Mouse (Mus musculus): ENCODE data around the gene Hoxa7. TPM values are rescaled to one million over a fixed set of nuclear protein-coding genes. Genes with fewer than 3 reads are reported as not detected.

Gene Hoxa7
- total and polyA plus RNA-seq, 3 experiments = 0.17 TPM; not detected in 2

DNA sequence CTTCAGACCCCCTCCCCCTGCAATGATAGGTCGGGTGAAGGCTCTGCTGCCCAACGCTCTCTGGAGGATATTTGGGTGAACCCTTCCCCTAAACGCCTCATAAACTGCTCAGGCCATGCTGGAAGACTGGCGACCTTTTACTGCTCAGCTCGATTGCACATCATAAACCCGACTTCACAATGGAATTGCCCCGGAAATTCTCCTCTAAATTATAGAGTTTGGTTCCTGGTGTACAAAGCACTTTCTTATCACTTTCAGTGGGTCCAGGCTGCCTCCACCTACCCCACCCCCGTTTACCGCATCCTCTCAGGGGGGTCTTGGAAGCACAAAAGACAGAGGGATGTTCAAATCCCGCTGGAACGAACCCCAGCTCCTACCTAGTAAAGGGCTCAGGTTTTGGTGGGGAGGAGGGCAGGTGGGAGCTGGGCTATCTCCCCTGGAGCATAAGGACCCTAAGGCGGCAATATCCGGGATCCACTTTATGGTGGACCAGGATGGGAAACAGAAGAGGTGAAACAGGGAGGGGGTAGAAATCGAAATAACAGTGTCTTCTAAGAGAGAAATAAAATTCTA lies 2.9 kb downstream of the Hoxa7 start:
- Histone ChIP-seq H3K9ac (ENCODE audit: control insufficient read depth, low read depth, low read length, poor library complexity, severe bottlenecking) (no peak overlapping the region), H3K27me3 (ENCODE audit: control insufficient read depth in 1 of 2, insufficient read depth in 2 of 2, low read length in 2 of 2) (no peaks in the 10 kb centered on the region), H3K36me3 (ENCODE audit: control insufficient read depth in 1 of 2, insufficient read depth in 2 of 2, low read length in 2 of 2) (no peaks in the 10 kb centered on the region), H3K4me1 (ENCODE audit: control insufficient read depth in 1 of 2, insufficient read depth in 2 of 2, low read length in 2 of 2) (no peaks in the 10 kb centered on the region), H3K9me3 (replicated peaks; ENCODE audit: insufficient read depth, low read length) (no peaks in the 10 kb centered on the region), H3K27ac (ENCODE audit: control insufficient read depth, low read depth, low read length) (no peak overlapping the region), H3K79me2 (ENCODE audit: control insufficient read depth, insufficient read depth, low read length, poor library complexity) (no peaks in the 10 kb centered on the region), H3K4me3 (ENCODE audit: control insufficient read depth in 1 of 2, insufficient read depth in 1 of 2, low read depth in 2 of 2, low read length in 2 of 2) (no peak overlapping the region)
- TF ChIP-seq NELFE (IDR thresholded peaks at IDR 0.05; ENCODE audit: low read depth, low read length) (no peak), USF2 (IDR thresholded peaks at IDR 0.05; ENCODE audit: borderline replicate concordance in 1 of 2, insufficient read depth in 1 of 2, low read depth in 1 of 2, low read length in 2 of 2) (no peak), ETS1 (IDR thresholded peaks at IDR 0.05; ENCODE audit: low read depth, low read length) (no peak), MYC (IDR thresholded peaks at IDR 0.05; ENCODE audit: low read depth, low read length) (no peak), MAZ (IDR thresholded peaks at IDR 0.05; ENCODE audit: low read depth, low read length) (no peak), SIN3A (IDR thresholded peaks at IDR 0.05; ENCODE audit: low read length) (no peak), JUND (IDR thresholded peaks at IDR 0.05; ENCODE audit: low read depth, low read length) (no peak), ZKSCAN1 (IDR thresholded peaks at IDR 0.05; ENCODE audit: low read depth, low read length) (no peak), MYB (IDR thresholded peaks at IDR 0.05; ENCODE audit: low read depth, low read length) (no peak), TCF12 (IDR thresholded peaks at IDR 0.05; ENCODE audit: low read depth, low read length) (no peak), ELF1 (IDR thresholded peaks at IDR 0.05; ENCODE audit: low read depth, low read length) (no peak), ZMIZ1 (IDR thresholded peaks at IDR 0.05; ENCODE audit: low read depth, low read length) (no peak), USF1 (IDR thresholded peaks at IDR 0.05; ENCODE audit: low read depth, low read length) (no peak), MXI1 (IDR thresholded peaks at IDR 0.05; ENCODE audit: low read depth, low read length) (no peak), UBTF (IDR thresholded peaks at IDR 0.05; ENCODE audit: borderline replicate concordance, insufficient read depth, low read depth, low read length) (no peak), POLR2A (IDR thresholded peaks at IDR 0.05; ENCODE audit: control insufficient read depth in 1 of 2, insufficient read depth in 1 of 2, low read depth in 1 of 2, low read length in 2 of 2, poor library complexity in 1 of 2) (no peak)
- no peak for DNase-seq (ENCODE audit: low read depth, low spot score)

DNA sequence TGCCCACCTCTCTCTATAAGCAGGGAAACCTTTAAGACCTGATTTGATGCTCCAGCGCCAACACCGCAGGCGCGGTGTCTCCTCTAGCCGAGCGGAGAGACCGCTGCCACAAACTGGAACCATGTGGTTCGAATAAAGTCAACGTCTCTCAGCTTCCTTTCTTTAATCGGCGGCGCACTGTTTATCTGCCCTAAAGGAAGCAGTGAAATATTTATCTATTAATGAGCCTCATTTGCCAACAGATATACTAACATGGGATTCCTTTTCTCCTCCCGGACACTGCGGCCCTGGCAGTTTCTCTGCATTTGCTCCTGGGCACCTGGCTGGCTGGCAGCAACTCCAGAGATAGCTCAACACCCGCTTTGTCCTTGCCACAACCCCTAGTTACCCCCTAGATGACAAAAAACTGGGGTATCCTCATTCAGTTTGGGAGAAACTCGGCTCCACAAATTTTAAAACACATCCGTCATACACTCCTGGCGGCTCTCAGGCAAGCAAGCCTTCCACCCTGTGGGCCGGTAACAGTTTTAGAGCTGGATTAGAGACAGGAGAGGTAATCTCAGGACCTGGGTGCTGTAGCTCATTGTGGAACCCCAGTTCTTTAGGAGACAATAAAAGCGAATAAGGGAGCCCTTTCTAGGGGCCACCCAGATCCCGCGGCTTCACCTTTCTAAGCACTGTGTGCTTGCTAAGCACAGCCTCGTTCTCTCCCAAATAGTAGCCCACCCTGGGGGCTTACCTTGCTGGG lies 3.6 kb downstream of the Hoxa7 start:
- no peak for TF ChIP-seq KAT2A (conservative IDR thresholded peaks at IDR 0.05; ENCODE audit: low read depth, low read length)
- TF ChIP-seq CHD2 (IDR thresholded peaks at IDR 0.05; ENCODE audit: low read length) = no peak
- no peak for TF ChIP-seq ELF1 (IDR thresholded peaks at IDR 0.05; ENCODE audit: low read depth, low read length)
- no peak for TF ChIP-seq ETS1 (IDR thresholded peaks at IDR 0.05; ENCODE audit: low read depth, low read length)
- no peak for TF ChIP-seq RCOR1 (IDR thresholded peaks at IDR 0.05; ENCODE audit: low read depth, low read length)
- TF ChIP-seq TAL1 (IDR thresholded peaks at IDR 0.05; ENCODE audit: low read length) = no peak
- TF ChIP-seq MAFK (IDR thresholded peaks at IDR 0.05; ENCODE audit: borderline replicate concordance, low read depth, low read length) = no peak
- TF ChIP-seq MAX (IDR thresholded peaks at IDR 0.05; ENCODE audit: low read length) = no peak
- TF ChIP-seq MAZ (IDR thresholded peaks at IDR 0.05; ENCODE audit: low read depth, low read length) = no peak
- no peak for TF ChIP-seq HCFC1 (IDR thresholded peaks at IDR 0.05; ENCODE audit: low read depth, low read length)
- no peak for TF ChIP-seq SMC3 (IDR thresholded peaks at IDR 0.05; ENCODE audit: low read depth, low read length)
- TF ChIP-seq EP300 (IDR thresholded peaks at IDR 0.05; ENCODE audit: low read depth in 1 of 2, low read length in 2 of 2) = no peak
- no peak for TF ChIP-seq NELFE (IDR thresholded peaks at IDR 0.05; ENCODE audit: low read depth, low read length)
- TF ChIP-seq MEF2A (IDR thresholded peaks at IDR 0.05; ENCODE audit: extremely low read depth, insufficient replicate concordance, low read depth, low read length, poor library complexity, severe bottlenecking) = no peak
- no peak for TF ChIP-seq TCF12 (IDR thresholded peaks at IDR 0.05; ENCODE audit: low read depth, low read length)
- no peak for TF ChIP-seq MYB (IDR thresholded peaks at IDR 0.05; ENCODE audit: low read depth, low read length)
- no peak for TF ChIP-seq GATA1 (IDR thresholded peaks at IDR 0.05; ENCODE audit: low read depth, low read length)
- TF ChIP-seq SIN3A (IDR thresholded peaks at IDR 0.05; ENCODE audit: low read length) = no peak
- no peak for TF ChIP-seq GABPA (IDR thresholded peaks at IDR 0.05; ENCODE audit: low read depth, low read length)
- H3K9me3 ChIP-seq (replicated peaks; ENCODE audit: insufficient read depth, low read length) = no peaks in the 10 kb centered on the region
- no peak overlapping the region for H3K9ac ChIP-seq (ENCODE audit: control insufficient read depth, low read depth, low read length, poor library complexity, severe bottlenecking)
- no peak overlapping the region for H3K4me3 ChIP-seq (ENCODE audit: control insufficient read depth in 1 of 2, insufficient read depth in 1 of 2, low read depth in 2 of 2, low read length in 2 of 2)
- no peaks in the 10 kb centered on the region for H3K4me1 ChIP-seq (ENCODE audit: control insufficient read depth in 1 of 2, insufficient read depth in 2 of 2, low read length in 2 of 2)
- H3K36me3 ChIP-seq (ENCODE audit: control insufficient read depth in 1 of 2, insufficient read depth in 2 of 2, low read length in 2 of 2) = no peaks in the 10 kb centered on the region
- no peaks in the 10 kb centered on the region for H3K79me2 ChIP-seq (ENCODE audit: control insufficient read depth, insufficient read depth, low read length, poor library complexity)
- H3K27me3 ChIP-seq (ENCODE audit: control insufficient read depth in 1 of 2, insufficient read depth in 2 of 2, low read length in 2 of 2) = no peaks in the 10 kb centered on the region
- no peak overlapping the region for H3K27ac ChIP-seq (ENCODE audit: control insufficient read depth, low read depth, low read length)
- no peak for DNase-seq (ENCODE audit: low read depth, low spot score)
